Mouse (Mus musculus): ENCODE measurements around the gene Rab32. TPM values are rescaled to one million over a fixed set of nuclear protein-coding genes. Genes with fewer than 3 reads are reported as not detected.
A peak's percentile ranks its signal among the peaks of the same experiment; 100 is the strongest.
"Not testable (repeated sequence)": the region's sequence is repeated elsewhere in the genome, so short reads cannot be mapped to it uniquely, and the experiment has no call there.

Gene Rab32
- 14.7 and 15.1 TPM in 2 replicates for polyA plus RNA-seq (2014; fragmentation: Nextera tagmentation; extraction: Ambion mirVana)

- Histone ChIP-seq H3K27ac (replicated peaks; ENCODE audit: low read depth, low read length) (no peak within 1 kb of the TSS), H3K4me2 (ENCODE audit: low read depth, low read length) (peak within 1 kb of the TSS; percentile 95), H3K36me3 (replicated peaks; ENCODE audit: control insufficient read depth, insufficient read depth, low read depth, low read length) (no peaks in the 10 kb centered on the region), H3K4me1 (ENCODE audit: control insufficient read depth, insufficient read depth, low read length) (no peaks in the 10 kb centered on the region), H3K9me3 (replicated peaks; ENCODE audit: control insufficient read depth, low read length) (no peaks in the 10 kb centered on the region), H3K9ac (replicated peaks; ENCODE audit: low read length) (peak within 1 kb of the TSS; percentile 58), H3K27me3 (ENCODE audit: control insufficient read depth, insufficient read depth, low read length) (no peaks in the 10 kb centered on the region), H3K4me3 (ENCODE audit: low read depth, low read length) (peak within 1 kb of the TSS; percentile 61)
- ATAC-seq (replicated peaks; ENCODE audit: insufficient number of reproducible peaks, low FRiP score, low TSS enrichment, low read depth) (peak; percentile 97), DNase-seq (ENCODE audit: low spot score) (peak; percentile 90)
- WGBS: under 1% methylated on average over 51 of the region's 51 CpGs
Observed at GRCm38 (mm10) chr10:10557570-10558336, at the start of gene Rab32. Gene Rab32, minus strand, starts transcription at chr10:10558265.

- Histone ChIP-seq H3K9me3 (replicated peaks; ENCODE audit: control insufficient read depth, low read length) (no peaks in the 10 kb centered on the region), H3K4me2 (ENCODE audit: low read depth, low read length) (no peak overlapping the region), H3K27me3 (ENCODE audit: control insufficient read depth, insufficient read depth, low read length) (no peaks in the 10 kb centered on the region), H3K4me1 (ENCODE audit: control insufficient read depth, insufficient read depth, low read length) (no peaks in the 10 kb centered on the region), H3K27ac (replicated peaks; ENCODE audit: low read depth, low read length) (no peak overlapping the region), H3K4me3 (ENCODE audit: low read depth, low read length) (no peak overlapping the region), H3K36me3 (replicated peaks; ENCODE audit: control insufficient read depth, insufficient read depth, low read depth, low read length) (no peaks in the 10 kb centered on the region), H3K9ac (replicated peaks; ENCODE audit: low read length) (no peak overlapping the region)
- no peak for DNase-seq (ENCODE audit: low spot score)
- 83% methylated on average over 3 of the region's 3 CpGs for WGBS
- no peak for ATAC-seq (replicated peaks; ENCODE audit: insufficient number of reproducible peaks, low FRiP score, low TSS enrichment, low read depth)
Observed at GRCm38 (mm10) chr10:10600771-10601170, 42.7 kb upstream of the Rab32 start.

GRCm38 (mm10) chr10:10597495-10597894 lies 39.4 kb upstream of the Rab32 start:
- not testable (repeated sequence) for H3K27ac ChIP-seq (replicated peaks; ENCODE audit: low read depth, low read length); H3K9ac ChIP-seq (replicated peaks; ENCODE audit: low read length); H3K4me2 ChIP-seq (ENCODE audit: low read depth, low read length); ATAC-seq (replicated peaks; ENCODE audit: insufficient number of reproducible peaks, low FRiP score, low TSS enrichment, low read depth); H3K4me3 ChIP-seq (ENCODE audit: low read depth, low read length); H3K9me3 ChIP-seq (replicated peaks; ENCODE audit: control insufficient read depth, low read length); DNase-seq (ENCODE audit: low spot score); H3K4me1 ChIP-seq (ENCODE audit: control insufficient read depth, insufficient read depth, low read length); H3K27me3 ChIP-seq (ENCODE audit: control insufficient read depth, insufficient read depth, low read length); H3K36me3 ChIP-seq (replicated peaks; ENCODE audit: control insufficient read depth, insufficient read depth, low read depth, low read length)
- WGBS: 96% methylated on average over 2 of the region's 2 CpGs

- Histone ChIP-seq H3K4me1 (ENCODE audit: control insufficient read depth, insufficient read depth, low read length) (no peaks in the 10 kb centered on the region), H3K4me3 (ENCODE audit: low read depth, low read length) (no peak overlapping the region), H3K9me3 (replicated peaks; ENCODE audit: control insufficient read depth, low read length) (no peaks in the 10 kb centered on the region), H3K27me3 (ENCODE audit: control insufficient read depth, insufficient read depth, low read length) (no peaks in the 10 kb centered on the region), H3K27ac (replicated peaks; ENCODE audit: low read depth, low read length) (no peak overlapping the region), H3K4me2 (ENCODE audit: low read depth, low read length) (no peak overlapping the region), H3K9ac (replicated peaks; ENCODE audit: low read length) (no peak overlapping the region), H3K36me3 (replicated peaks; ENCODE audit: control insufficient read depth, insufficient read depth, low read depth, low read length) (no peaks in the 10 kb centered on the region)
- no peak for DNase-seq (ENCODE audit: low spot score)
- 81% methylated on average over 3 of the region's 3 CpGs for WGBS
- ATAC-seq (replicated peaks; ENCODE audit: insufficient number of reproducible peaks, low FRiP score, low TSS enrichment, low read depth): no peak
Observed at GRCm38 (mm10) chr10:10580811-10581210, 22.7 kb upstream of the Rab32 start.

- Histone ChIP-seq H3K9ac (replicated peaks; ENCODE audit: low read length) (no peak overlapping the region), H3K4me3 (ENCODE audit: low read depth, low read length) (no peak overlapping the region), H3K9me3 (replicated peaks; ENCODE audit: control insufficient read depth, low read length) (no peaks in the 10 kb centered on the region), H3K4me1 (ENCODE audit: control insufficient read depth, insufficient read depth, low read length) (no peaks in the 10 kb centered on the region), H3K4me2 (ENCODE audit: low read depth, low read length) (no peak overlapping the region), H3K36me3 (replicated peaks; ENCODE audit: control insufficient read depth, insufficient read depth, low read depth, low read length) (no peaks in the 10 kb centered on the region), H3K27ac (replicated peaks; ENCODE audit: low read depth, low read length) (no peak overlapping the region), H3K27me3 (ENCODE audit: control insufficient read depth, insufficient read depth, low read length) (no peaks in the 10 kb centered on the region)
- 84% methylated on average over 1 of the region's 1 CpGs for WGBS
- DNase-seq (ENCODE audit: low spot score): no peak
- ATAC-seq (replicated peaks; ENCODE audit: insufficient number of reproducible peaks, low FRiP score, low TSS enrichment, low read depth): no peak
Observed at GRCm38 (mm10) chr10:10579821-10580220, 21.8 kb upstream of the Rab32 start.

- 39% methylated on average over 5 of the region's 5 CpGs for WGBS
- H3K4me1 ChIP-seq (ENCODE audit: control insufficient read depth, insufficient read depth, low read length): no peaks in the 10 kb centered on the region
- ATAC-seq (replicated peaks; ENCODE audit: insufficient number of reproducible peaks, low FRiP score, low TSS enrichment, low read depth): peak; percentile 26; the same call in 1 of the 2 replicates
Observed at GRCm38 (mm10) chr10:10558337-10558711, 259 bp upstream of the Rab32 start.

GRCm38 (mm10) chr10:10557085-10557484 lies 980 bp downstream of the Rab32 start:
- ATAC-seq (replicated peaks; ENCODE audit: insufficient number of reproducible peaks, low FRiP score, low TSS enrichment, low read depth): peak; percentile 54
- peak; percentile 74 for DNase-seq (ENCODE audit: low spot score)
- H3K4me1 ChIP-seq (ENCODE audit: control insufficient read depth, insufficient read depth, low read length): no peaks in the 10 kb centered on the region
- peak overlapping the region; percentile 95 for H3K4me2 ChIP-seq (ENCODE audit: low read depth, low read length)
- H3K4me3 ChIP-seq (ENCODE audit: low read depth, low read length): peak overlapping the region; percentile 61
- no peaks in the 10 kb centered on the region for H3K36me3 ChIP-seq (replicated peaks; ENCODE audit: control insufficient read depth, insufficient read depth, low read depth, low read length)
- H3K27ac ChIP-seq (replicated peaks; ENCODE audit: low read depth, low read length): no peak overlapping the region
- H3K9me3 ChIP-seq (replicated peaks; ENCODE audit: control insufficient read depth, low read length): no peaks in the 10 kb centered on the region
- H3K27me3 ChIP-seq (ENCODE audit: control insufficient read depth, insufficient read depth, low read length): no peaks in the 10 kb centered on the region
- H3K9ac ChIP-seq (replicated peaks; ENCODE audit: low read length): no peak overlapping the region
- 5% methylated on average over 8 of the region's 8 CpGs for WGBS

More at GRCm38 (mm10) chr10:10558337-10558711, 259 bp upstream of the Rab32 start:
- Histone ChIP-seq H3K9ac (replicated peaks; ENCODE audit: low read length) (no peak overlapping the region; the same call in 1 of the 2 replicates), H3K36me3 (replicated peaks; ENCODE audit: control insufficient read depth, insufficient read depth, low read depth, low read length) (no peaks in the 10 kb centered on the region), H3K9me3 (replicated peaks; ENCODE audit: control insufficient read depth, low read length) (no peaks in the 10 kb centered on the region), H3K27me3 (ENCODE audit: control insufficient read depth, insufficient read depth, low read length) (no peaks in the 10 kb centered on the region), H3K4me2 (ENCODE audit: low read depth, low read length) (peak overlapping the region; percentile 95), H3K27ac (replicated peaks; ENCODE audit: low read depth, low read length) (no peak overlapping the region), H3K4me3 (ENCODE audit: low read depth, low read length) (peak overlapping the region; percentile 61)
- DNase-seq (ENCODE audit: low spot score): no peak

- Histone ChIP-seq H3K36me3 (replicated peaks; ENCODE audit: control insufficient read depth, insufficient read depth, low read depth, low read length) (no peaks in the 10 kb centered on the region), H3K4me2 (ENCODE audit: low read depth, low read length) (no peak overlapping the region), H3K9ac (replicated peaks; ENCODE audit: low read length) (no peak overlapping the region), H3K4me1 (ENCODE audit: control insufficient read depth, insufficient read depth, low read length) (no peaks in the 10 kb centered on the region), H3K9me3 (replicated peaks; ENCODE audit: control insufficient read depth, low read length) (no peaks in the 10 kb centered on the region), H3K27ac (replicated peaks; ENCODE audit: low read depth, low read length) (no peak overlapping the region), H3K27me3 (ENCODE audit: control insufficient read depth, insufficient read depth, low read length) (no peaks in the 10 kb centered on the region), H3K4me3 (ENCODE audit: low read depth, low read length) (no peak overlapping the region)
- 79% methylated on average over 3 of the region's 3 CpGs for WGBS
- no peak for ATAC-seq (replicated peaks; ENCODE audit: insufficient number of reproducible peaks, low FRiP score, low TSS enrichment, low read depth)
- DNase-seq (ENCODE audit: low spot score): no peak
Observed at GRCm38 (mm10) chr10:10555676-10556075, 2.4 kb downstream of the Rab32 start.

Data from embryonic facial prominence, embryonic 11.5 days (tissue).